Mouse (Mus musculus): ENCODE measurements at regions not wholly inside any gene's neighbourhood (a gene's known extent, or its start where the extent isn't known, plus 50 kb on each side); places are given as distances from the start of the nearest gene placed in this dataset.

- ATAC-seq (replicated peaks; ENCODE audit: low FRiP score, poor library complexity, severe bottlenecking): no peak
Observed at GRCm38 (mm10) chr3:143736651-143737398, 468.2 kb downstream of the Lmo4 start.

- no peak for ATAC-seq (replicated peaks; ENCODE audit: low FRiP score, poor library complexity, severe bottlenecking)
Observed at GRCm38 (mm10) chr3:143734791-143735190, 470.2 kb downstream of the Lmo4 start.

- no peak for ATAC-seq (replicated peaks; ENCODE audit: low FRiP score, poor library complexity, severe bottlenecking)
Observed at GRCm38 (mm10) chr3:143732966-143733725, 471.9 kb downstream of the Lmo4 start.

- no peak for ATAC-seq (replicated peaks; ENCODE audit: low FRiP score, poor library complexity, severe bottlenecking)
Observed at GRCm38 (mm10) chr3:143729473-143730076, 475.4 kb downstream of the Lmo4 start.

GRCm38 (mm10) chr3:143722571-143722970 lies 482.4 kb downstream of the Lmo4 start:
- no peak for ATAC-seq (replicated peaks; ENCODE audit: low FRiP score, poor library complexity, severe bottlenecking)

GRCm38 (mm10) chr3:143722082-143722481 lies 482.9 kb downstream of the Lmo4 start:
- ATAC-seq (replicated peaks; ENCODE audit: low FRiP score, poor library complexity, severe bottlenecking): no peak

GRCm38 (mm10) chr3:143713183-143713582 lies 491.8 kb downstream of the Lmo4 start:
- ATAC-seq (replicated peaks; ENCODE audit: low FRiP score, poor library complexity, severe bottlenecking): no peak

GRCm38 (mm10) chr3:143710805-143711469 lies 494.1 kb downstream of the Lmo4 start:
- ATAC-seq (replicated peaks; ENCODE audit: low FRiP score, poor library complexity, severe bottlenecking): no peak

- ATAC-seq (replicated peaks; ENCODE audit: low FRiP score, poor library complexity, severe bottlenecking): no peak
Observed at GRCm38 (mm10) chr3:143706679-143707078, 498.3 kb downstream of the Lmo4 start.

GRCm38 (mm10) chr3:143694817-143695216 lies 510.2 kb downstream of the Lmo4 start:
- ATAC-seq (replicated peaks; ENCODE audit: low FRiP score, poor library complexity, severe bottlenecking): no peak

- ATAC-seq (replicated peaks; ENCODE audit: low FRiP score, poor library complexity, severe bottlenecking): no peak
Observed at GRCm38 (mm10) chr3:143685742-143686141, 519.3 kb downstream of the Lmo4 start.

- no peak for ATAC-seq (replicated peaks; ENCODE audit: low FRiP score, poor library complexity, severe bottlenecking)
Observed at GRCm38 (mm10) chr3:143678186-143678585, 526.8 kb downstream of the Lmo4 start.

- ATAC-seq (replicated peaks; ENCODE audit: low FRiP score, poor library complexity, severe bottlenecking): no peak
Observed at GRCm38 (mm10) chr3:143674855-143675254, 530.2 kb downstream of the Lmo4 start.

- ATAC-seq (replicated peaks; ENCODE audit: low FRiP score, poor library complexity, severe bottlenecking): no peak
Observed at GRCm38 (mm10) chr3:143674446-143674845, 530.6 kb downstream of the Lmo4 start.

- ATAC-seq (replicated peaks; ENCODE audit: low FRiP score, poor library complexity, severe bottlenecking): no peak
Observed at GRCm38 (mm10) chr3:143662041-143662685, 542.9 kb downstream of the Lmo4 start.

- ATAC-seq (replicated peaks; ENCODE audit: low FRiP score, poor library complexity, severe bottlenecking): no peak
Observed at GRCm38 (mm10) chr3:143659421-143659978, 545.5 kb downstream of the Lmo4 start.

GRCm38 (mm10) chr3:143647237-143647636 lies 557.8 kb downstream of the Lmo4 start:
- no peak for ATAC-seq (replicated peaks; ENCODE audit: low FRiP score, poor library complexity, severe bottlenecking)

GRCm38 (mm10) chr3:143646836-143647235 lies 558.2 kb downstream of the Lmo4 start:
- no peak for ATAC-seq (replicated peaks; ENCODE audit: low FRiP score, poor library complexity, severe bottlenecking)

- ATAC-seq (replicated peaks; ENCODE audit: low FRiP score, poor library complexity, severe bottlenecking): no peak
Observed at GRCm38 (mm10) chr3:143633036-143633435, 572.0 kb downstream of the Lmo4 start.

GRCm38 (mm10) chr3:143631183-143631582 lies 573.8 kb downstream of the Lmo4 start:
- ATAC-seq (replicated peaks; ENCODE audit: low FRiP score, poor library complexity, severe bottlenecking): no peak
